Mouse (Mus musculus): Measurements from ENCODE around the gene Hspb8. TPM values are rescaled to one million over a fixed set of nuclear protein-coding genes. Genes with fewer than 3 reads are reported as not detected.
"Not testable (repeated sequence)": the region's sequence is repeated elsewhere in the genome, so short reads cannot be mapped to it uniquely, and the experiment has no call there.

The Hspb8 gene
- total RNA-seq, 2 experiments from 2014 or later, result 4.0 to 5.6 TPM

DNA sequence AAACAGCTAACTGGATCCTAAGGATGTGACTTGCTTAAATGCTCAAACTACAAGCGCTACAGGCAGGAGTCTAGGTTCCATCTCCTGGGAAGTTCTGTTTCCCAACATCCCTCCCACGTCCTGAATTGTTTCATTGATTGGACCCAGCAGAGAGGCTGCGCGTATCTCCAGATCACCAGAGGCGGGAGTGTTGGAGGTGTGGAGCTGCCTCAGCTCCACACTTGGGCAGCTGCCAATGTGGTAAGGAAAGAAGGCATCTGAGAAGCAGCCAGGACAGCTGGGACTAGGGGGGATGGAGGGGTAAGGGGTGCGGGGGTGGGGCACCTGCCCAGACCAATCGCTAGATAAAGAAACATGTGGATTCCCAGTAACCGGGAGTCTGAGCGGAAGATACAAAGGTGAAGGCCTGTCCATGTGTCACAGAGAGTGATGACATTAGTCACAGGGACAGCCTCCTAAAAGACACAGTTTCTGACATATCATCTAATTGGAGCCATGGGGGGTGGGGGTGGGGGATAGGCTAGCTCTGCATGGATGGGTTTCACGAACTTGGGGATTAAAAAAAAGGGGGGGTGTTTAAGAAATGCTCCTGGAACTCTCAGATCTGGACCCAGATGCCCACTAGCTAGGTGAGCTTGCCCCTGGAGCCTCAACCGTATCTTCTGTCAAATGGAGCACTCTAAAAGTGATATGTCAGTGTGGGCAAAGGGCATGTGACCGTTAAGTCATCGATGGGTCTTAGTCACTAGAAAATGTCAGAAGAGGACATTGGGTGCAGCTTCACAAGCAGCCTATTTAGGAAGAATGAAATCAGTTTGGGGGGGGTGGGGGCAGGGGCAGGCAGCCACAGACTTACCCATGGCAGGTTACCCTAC lies 12.5 kb upstream of the Hspb8 start:
- DNase-seq, result peak; percentile 39
- intact Hi-C loops (cut with DNase I), result no loop called here

DNA sequence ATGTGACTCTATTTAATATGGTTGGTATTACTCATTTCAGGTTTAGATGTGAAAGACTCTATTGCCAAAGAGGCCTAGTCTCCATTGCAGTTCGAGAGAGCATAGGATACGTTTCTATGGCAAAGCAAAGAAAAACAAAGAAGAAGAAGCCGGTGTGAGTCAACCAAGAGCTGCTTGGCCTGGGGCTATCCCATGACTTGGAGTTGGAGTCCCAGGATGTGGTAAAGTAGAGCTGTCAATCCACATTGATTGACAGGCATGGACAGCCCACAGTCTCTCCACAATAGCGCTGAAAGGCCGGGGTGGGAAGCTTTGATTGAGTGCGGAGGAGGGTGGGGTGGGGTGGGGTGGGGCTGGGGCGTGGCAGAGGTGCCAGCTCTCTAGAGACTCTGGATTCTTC lies 10.2 kb upstream of the Hspb8 start:
- intact Hi-C loops (cut with DNase I), result no loop called here
- DNase-seq, result no peak

DNA sequence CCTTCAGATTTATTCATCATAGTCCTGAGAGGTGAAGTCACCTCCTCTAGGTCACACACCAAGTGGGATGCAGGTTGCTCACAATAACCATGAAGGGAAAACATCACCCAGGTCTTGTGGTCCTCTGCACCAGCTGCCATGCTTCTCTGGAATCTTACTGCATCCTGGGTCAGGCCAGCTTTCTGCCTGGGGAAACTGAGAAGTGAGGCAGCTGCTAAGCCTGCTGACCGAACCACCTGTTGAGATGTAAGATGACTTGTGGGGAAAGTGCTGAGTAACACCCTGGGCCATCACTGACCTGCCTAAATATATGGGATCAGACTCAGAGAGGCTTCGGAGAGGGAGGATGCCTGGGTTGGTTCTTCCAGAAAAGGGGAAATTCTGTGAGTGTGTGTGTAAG lies 4.0 kb upstream of the Hspb8 start:
- intact Hi-C loops (cut with DNase I), result no loop called here
- no peak for DNase-seq

DNA sequence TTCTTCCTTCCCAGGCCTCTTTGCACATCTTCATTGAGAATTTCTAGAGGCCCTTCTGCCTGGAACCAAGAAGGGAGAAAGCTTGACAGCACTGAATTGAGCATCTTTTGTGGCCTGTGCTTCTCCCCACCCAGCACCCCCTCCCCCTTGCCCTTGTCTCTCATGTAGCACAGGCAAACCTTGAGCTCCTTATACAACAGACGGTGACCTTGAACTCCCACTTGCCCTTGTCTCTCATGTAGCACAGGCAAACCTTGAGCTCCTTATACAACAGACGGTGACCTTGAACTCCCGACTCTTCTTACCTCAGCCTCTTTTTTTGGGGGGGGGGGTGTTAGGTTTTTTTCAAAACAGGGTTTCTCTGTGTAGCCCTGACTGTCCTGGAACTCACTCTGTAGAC lies 3.0 kb upstream of the Hspb8 start:
- intact Hi-C loops (cut with DNase I); DNase-seq: not testable (repeated sequence)

DNA sequence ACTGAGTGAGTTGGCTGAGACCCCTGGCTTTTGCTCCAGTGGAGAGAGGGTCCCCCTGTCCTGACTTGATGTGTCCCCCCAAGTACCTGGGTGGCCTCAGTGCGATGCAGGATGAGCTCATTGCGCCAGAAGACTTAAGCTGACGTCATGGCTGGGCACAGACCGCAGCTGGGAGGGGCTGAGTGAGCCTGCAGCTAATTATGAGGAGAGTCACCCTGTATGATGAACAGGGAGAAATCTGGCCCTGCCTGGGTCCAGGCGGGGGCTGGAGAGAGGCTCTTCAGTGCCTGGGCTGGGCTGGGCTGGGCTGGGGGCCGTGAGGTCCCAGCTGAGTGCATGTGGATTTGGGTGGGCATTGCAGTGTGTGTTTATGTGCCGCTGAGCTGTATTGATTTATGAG lies 2.6 kb upstream of the Hspb8 start:
- intact Hi-C loops (cut with DNase I), result no loop called here
- peak; percentile 47 for DNase-seq

DNA sequence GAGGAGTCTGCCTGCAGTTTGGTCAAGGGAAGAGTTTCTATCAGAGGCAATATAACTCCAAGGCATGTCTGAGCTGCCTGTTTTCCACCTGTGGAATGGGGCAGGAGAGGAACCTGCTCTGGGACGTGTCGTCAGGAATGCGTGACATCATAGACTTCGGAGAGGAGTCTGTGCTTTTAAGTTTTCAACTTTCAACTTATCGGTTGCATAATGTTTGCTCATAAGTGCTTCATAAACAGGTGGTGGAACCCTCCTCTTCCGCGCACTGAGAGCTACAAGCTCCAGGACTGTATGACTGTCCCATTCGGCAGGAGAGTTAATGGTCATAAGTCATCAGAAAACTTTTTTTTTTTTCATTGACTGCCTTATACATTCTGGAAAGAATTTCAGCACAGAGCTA lies 1.1 kb upstream of the Hspb8 start:
- intact Hi-C loops (cut with DNase I), result no loop called here
- no peak for DNase-seq

DNA sequence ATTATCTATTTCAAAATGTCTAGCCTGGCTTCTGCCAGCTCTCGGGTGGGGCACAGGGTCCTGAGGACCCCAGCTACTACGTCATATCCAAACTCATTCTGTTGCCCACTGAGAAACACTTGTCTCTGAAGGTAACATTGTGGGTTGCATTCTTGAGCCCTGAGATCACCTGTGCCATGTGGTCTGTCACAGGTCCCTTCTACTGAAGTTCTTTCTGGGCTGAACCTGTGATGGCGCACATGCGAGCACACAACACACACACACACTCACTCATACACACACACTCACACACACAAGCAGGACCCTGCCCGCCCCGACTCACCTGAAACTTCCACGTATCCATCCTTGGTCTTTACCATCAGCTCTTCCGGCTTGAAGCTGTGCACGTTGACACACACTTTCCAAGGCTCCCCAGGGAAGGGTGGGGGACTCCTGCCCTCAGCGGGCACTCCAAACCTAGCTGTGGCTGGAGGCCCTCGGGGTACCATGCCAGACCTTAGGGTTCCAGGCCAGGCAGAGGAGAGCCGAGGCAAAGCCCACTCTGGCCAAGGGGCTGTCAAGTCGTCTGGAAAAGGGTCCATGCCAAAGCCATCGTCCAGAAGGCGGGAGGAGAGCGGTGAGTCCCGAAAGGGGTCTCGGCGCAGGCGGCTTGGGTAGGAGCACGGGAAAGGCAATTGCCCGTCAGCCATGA lies 728 bp downstream of the Hspb8 start:
- intact Hi-C loops (cut with DNase I), result no loop called here

DNA sequence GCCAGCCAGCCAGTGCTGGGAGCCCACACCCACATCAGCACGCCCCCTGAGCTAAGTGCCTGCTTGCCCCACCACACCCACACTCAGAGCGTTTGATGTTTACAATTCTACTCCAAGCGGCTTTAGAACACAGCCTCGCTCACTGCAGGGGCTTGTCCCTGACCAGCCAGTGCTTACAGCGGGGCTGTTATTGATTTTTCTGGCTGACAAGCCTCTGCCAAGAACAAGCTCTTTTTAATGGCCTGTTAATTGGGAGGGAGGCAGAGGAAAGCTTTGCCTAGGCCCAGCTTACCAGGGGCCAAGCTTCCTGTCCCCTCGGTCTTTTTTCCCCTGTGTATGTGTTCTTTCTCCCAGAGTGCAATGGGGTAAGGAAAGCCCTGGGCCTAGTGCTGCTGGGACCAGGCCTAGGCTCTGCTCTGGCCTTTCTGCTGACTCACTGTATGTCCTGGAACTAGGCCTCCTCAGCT lies 1.9 kb downstream of the Hspb8 start:
- DNase-seq, result no peak
- intact Hi-C loops (cut with DNase I), result no loop called here

More for the DNA sequence above, 728 bp downstream of the Hspb8 start:
- peak; percentile 49 for DNase-seq

DNA sequence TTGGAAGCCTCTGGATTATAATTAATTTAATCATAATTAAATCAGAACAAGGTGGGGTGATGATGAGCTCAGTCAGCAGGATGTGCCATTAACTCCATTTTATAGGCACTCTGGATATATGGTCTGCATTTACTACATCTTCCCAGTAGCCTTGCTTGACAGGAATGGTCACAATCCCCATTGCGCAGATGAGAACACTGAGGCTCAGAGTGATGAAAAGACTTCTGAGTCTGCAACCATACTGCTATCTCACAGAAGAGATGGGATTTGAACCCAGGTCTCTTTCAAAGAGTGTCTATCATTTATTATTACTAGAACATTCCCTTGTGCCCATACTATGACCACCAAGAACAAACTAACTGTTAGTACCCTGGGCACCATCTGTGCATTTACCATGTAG lies 2.5 kb downstream of the Hspb8 start:
- intact Hi-C loops (cut with DNase I), result no loop called here
- DNase-seq, result no peak

DNA sequence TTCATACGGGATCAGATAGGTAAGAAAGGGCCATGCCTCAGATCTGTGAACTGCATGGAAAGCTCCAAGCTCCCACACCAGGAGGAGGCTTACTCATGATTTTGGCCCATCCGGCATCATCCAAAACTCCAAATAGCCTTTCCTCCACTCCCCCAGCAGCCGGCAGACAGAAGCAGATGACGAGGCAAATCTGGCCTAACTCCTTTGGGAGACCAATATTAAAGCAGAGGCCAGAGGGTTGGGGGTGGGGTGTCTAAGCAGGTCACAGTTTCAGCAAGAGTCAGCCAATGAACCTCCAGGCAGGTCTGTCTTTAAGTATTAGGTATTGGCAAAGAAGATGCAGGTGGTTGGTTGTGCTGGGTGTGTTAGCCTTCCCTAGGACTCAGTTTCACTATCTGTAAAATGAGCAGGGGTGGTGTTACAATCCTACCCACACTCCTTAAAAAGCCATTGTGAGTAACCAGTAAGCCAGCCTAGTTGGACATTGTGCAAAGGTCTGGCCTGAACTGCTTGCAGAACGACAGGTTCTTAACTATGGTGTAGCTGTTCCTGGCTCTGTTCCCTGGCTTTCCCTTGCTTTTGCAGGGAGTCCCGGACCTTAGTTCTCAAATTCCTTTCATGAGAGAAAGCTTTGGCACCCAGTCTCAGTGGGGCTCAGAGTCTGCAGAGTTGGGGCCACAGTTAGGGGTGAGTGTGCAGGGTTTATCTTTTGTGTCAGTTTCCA lies 3.2 kb downstream of the Hspb8 start:
- intact Hi-C loops (cut with DNase I), result no loop called here
- DNase-seq, result no peak

DNA sequence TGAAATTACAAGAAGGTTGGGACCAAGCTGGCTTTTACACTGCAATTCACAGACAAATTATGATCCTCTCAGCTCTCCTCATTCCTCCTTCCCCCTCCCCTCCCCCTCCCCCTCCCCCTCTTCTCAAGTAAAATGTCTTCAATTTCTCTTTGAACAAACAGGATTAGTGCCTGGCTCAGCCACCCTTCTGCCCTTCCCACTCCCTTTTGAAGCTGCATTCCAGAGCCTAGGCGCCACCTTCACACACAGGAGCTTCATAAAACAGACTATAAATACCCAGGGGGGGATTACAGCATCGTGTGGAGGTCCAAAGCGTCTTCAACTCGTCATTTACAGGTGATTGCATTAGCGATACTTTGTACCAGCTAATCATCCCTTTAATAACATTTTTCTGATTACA lies 6.5 kb downstream of the Hspb8 start:
- DNase-seq, result no peak
- intact Hi-C loops (cut with DNase I), result no loop called here

DNA sequence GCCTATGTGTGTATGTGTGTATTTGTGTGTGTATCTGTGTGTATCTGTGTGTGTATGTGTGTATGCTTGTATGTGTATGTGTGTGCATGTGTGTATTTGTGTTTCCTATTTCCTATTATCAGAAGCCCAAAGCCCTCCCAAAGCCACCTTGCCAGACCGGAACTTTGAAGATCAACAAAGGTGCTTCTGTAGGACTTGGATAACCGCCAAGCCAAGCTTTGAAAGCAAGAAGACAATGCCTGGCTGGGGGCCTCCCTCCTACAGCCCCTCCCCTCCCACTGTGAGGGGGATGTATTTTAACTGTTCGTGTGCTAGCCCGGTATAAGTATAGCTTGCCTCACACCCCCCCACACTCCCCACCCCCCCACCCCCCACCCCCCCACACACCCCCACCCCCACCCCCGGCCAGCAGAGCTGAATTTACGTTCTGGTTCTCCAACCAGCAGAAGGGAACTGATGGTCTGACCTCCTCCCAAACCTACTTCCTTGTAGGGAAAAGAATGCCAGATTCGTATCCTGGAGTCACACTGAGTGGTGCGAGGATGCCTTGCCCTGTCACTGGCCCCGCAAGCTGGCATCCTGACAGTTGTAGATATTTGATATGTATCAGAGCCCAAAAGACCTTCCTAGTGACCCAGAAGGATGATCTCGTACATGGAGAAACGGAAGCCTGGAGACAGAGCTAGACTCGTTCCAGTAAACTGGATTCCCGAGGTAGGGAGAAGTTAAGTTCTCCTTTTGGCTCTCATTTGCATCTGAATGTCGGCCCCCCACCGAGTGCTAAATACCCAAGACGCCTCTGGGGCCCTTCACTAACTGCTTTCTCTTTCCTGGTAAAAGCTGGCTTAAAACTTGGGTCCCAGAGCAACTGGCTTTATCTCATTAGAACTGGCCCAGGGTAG lies 12.7 kb downstream of the Hspb8 start:
- DNase-seq, result no peak

DNA sequence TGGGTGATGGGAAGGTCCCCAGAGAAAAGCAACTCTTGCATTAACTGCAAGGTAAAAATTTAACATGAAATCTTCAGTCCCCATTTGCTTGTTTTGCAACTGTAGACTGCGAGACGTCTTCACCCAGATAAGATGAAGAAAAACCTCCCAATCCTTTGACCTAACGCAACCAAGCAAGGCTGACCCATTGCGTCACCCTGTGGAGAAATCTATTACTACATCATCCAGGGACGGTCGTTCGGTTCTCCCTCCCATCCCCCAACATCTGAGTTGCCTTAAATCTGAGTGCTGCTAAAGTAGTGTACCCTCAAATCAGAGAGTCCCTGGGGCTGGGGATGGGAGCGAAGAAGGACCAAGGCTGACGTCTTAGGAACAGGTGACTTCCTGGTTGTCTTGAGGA lies 13.7 kb downstream of the Hspb8 start:
- DNase-seq, result no peak
- intact Hi-C loops (cut with DNase I), result no loop called here

More for the DNA sequence above, 12.7 kb downstream of the Hspb8 start:
- intact Hi-C loops (cut with DNase I), result no loop called here

DNA sequence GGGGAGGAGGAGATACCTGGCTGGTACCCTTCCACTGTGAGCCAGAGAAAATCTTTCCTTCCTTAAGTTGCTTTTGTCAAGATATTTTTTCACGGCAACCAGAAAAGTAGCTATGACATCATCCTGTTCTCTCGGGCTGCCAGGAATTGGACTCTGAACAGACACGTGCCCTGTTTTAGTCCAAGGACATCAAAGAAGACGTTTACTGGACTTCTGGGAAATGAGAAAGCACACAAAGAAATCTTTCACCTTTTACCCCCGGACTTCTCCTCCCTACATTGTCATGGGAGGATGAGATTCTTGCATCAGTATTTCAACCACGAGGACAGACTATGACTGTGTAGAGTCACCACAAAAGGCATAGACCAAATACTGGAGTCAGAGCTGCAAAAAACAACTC lies 14.7 kb downstream of the Hspb8 start:
- no peak for DNase-seq
- intact Hi-C loops (cut with DNase I), result no loop called here

DNA sequence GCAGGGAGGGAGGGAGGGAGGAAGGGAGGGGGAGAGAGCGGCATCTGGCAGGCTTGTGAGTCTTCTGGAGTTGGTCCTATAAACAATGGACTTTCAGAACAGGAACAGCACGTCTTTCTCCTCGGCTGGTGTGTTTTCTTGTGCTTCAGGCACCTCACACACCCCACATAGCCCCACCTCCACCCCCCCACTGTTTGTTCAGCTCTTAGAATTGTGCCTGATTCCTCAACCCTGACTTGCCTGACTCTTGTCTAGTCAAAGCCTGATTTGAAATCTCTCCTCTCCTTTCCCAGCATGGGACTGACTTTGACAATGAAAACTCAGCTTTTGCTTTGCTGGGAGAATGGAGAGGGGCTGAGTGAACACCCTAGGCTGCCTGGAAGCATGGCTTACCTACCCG lies 15.3 kb downstream of the Hspb8 start:
- DNase-seq, result no peak
- intact Hi-C loops (cut with DNase I), result no loop called here

DNA sequence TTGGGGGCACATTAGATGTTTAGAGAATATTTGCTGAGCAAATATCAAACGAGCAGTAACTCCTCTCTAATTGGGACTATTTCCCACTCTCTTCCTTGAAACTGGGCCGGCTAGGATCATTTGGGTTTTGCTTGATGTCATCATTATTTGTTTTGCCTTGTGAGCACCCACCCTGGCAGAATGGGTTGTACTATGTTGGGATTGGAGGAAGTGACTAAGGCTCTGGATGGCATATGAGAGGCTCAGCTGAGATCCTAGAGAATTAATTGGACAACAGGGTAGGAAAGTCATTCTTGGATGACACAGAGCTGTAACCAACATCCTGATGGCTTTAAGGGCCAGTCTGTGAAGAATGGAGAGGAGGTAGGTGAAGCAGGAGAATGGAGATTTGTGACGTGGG lies 16.2 kb downstream of the Hspb8 start:
- intact Hi-C loops (cut with DNase I), result no loop called here
- DNase-seq, result no peak

DNA sequence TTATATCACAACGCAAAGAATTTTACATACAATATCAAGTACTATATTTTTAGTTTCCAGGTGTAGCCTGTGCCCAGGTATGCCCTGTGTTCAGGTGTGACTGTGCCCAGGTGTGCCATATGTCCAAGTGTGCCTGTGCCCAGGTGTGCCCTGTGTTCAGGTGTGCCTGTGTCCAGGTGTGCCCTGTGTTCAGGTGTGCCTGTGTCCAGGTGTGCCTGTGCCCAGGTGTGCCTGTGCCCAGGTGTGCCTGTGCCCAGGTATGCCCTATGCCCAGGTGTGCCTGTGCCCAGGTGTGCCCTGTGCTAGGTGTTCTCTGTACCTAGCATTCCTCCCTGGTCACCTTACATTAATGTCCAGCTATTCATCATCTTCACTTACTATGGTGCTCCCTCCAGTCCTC lies 16.7 kb downstream of the Hspb8 start:
- DNase-seq, result no peak
- intact Hi-C loops (cut with DNase I), result no loop called here

DNA sequence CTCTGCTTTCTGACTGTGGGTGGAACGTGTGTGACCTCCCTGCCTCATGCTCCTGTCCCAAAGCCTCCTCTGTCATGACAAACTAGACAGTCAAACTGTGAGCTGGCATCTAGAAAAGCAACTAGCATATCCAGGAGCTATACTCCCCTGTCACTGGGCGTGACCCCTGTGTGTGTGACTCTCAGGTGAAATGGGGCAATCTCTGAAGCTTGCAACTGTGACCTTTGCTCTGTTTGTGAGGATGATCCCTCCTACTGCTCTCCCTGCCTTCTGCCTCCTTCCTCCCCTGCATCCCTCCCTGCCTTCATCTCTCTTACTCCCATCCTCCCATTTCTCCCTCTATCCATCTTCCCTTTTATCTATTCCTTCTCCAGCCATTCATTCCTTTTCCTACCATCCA lies 18.6 kb downstream of the Hspb8 start:
- DNase-seq, result no peak

DNA sequence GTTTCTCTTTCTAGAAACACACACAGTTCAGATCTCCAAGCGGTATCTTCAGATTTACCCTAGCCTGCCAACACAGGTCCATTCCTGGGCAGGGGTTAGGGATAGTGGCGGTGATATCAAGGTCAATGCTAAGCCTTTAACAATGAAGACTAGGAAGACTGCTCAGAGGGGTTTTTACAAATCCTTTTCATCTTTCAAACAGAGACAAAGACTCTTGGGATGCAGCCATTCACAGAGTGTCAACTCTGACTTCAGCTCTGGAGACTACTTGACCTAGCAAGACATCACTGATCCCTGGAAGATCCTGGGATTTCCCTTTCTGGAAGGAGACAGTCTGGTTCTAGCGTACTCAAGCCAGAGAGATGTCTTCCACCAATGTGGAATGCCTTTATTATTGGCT lies 21.9 kb downstream of the Hspb8 start:
- intact Hi-C loops (cut with DNase I), result no loop called here
- no peak for DNase-seq

More for the DNA sequence above, 18.6 kb downstream of the Hspb8 start:
- intact Hi-C loops (cut with DNase I), result no loop called here

DNA sequence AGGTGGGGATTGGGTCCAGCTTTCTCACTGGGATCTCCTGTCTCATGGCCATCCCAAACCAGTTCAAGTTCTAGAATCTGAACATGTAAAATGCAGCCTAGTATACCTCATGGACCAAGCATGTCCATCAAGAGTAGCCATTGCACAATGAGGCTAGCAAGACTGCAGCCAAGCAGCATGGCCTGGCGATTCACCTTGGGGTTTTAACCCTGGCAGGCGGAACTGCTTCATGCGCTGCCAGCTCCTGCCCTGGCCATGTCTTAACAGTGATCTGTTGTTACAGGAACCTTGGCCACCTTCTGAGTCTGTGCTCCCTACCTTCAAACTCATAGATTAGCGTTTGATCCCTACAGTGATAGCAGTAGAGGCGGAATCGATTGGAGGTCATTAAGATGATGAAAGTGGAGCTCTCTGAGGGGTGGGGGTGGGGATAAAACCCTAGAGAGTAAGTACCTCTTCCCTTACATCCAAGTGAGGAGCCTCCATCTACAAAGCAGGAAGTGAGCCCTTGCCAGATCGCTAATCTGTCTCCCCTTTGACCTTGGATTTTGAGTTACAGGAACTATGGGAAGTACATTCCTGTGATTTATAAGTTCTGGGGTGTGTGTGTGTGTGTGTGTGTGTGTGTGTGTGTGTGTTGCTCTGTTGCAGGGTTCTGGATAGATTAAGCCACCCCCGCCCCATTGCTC lies 22.5 kb downstream of the Hspb8 start:
- DNase-seq, result no peak
- intact Hi-C loops (cut with DNase I), result no loop called here

All from left cerebral cortex, postnatal 4 days (tissue).